9 mouse cellular contexts compared by ENCODE assay signal in genomic region chr5:118353689-118354088, GRCm38 (mm10).
A peak's percentile ranks its signal among the peaks of the same experiment; 100 is the strongest.
DNase-seq lines count a peak whose midpoint lies in the region; ATAC-seq and TF ChIP-seq lines count a peak whose summit lies in the region.
"Had no signal": no experiment of that assay in that cellular context is flagged by ENCODE, and none has a peak within 500 bp of the region (broad histone marks: within the 10 kb centered on the region; RNA-seq: fewer than 3 reads in every experiment).

No protein-coding gene starts in this region.

- no peaks in the 10 kb centered on the region for H3K36me3 ChIP-seq in heart, postnatal 0 days (replicated peaks; ENCODE audit: control insufficient read depth, insufficient read depth, low read length)
- no peaks in the 10 kb centered on the region for H3K36me3 ChIP-seq in heart, embryonic 11.5 days (ENCODE audit: control insufficient read depth, insufficient read depth, low read length)
- H3K36me3 ChIP-seq in stomach, embryonic 14.5 days (ENCODE audit: control insufficient read depth, insufficient read depth, low read length), result no peaks in the 10 kb centered on the region
- H3K36me3 ChIP-seq in stomach, postnatal 0 days (ENCODE audit: control insufficient read depth, insufficient read depth, low read length), result no peaks in the 10 kb centered on the region
- no peaks in the 10 kb centered on the region for H3K36me3 ChIP-seq in embryonic facial prominence, embryonic 15.5 days
- no peaks in the 10 kb centered on the region for H3K36me3 ChIP-seq in thymus, adult 2 months (ENCODE audit: control insufficient read depth, insufficient read depth, low read length)

- H3K27me3 ChIP-seq in heart, postnatal 0 days (ENCODE audit: control insufficient read depth, insufficient read depth, low read length), result no peaks in the 10 kb centered on the region
- H3K27me3 ChIP-seq in heart, embryonic 11.5 days (ENCODE audit: control insufficient read depth, insufficient read depth, low read length), result no peaks in the 10 kb centered on the region
- no peaks in the 10 kb centered on the region for H3K27me3 ChIP-seq in stomach, embryonic 14.5 days (ENCODE audit: control insufficient read depth, insufficient read depth, low read length)
- no peaks in the 10 kb centered on the region for H3K27me3 ChIP-seq in stomach, postnatal 0 days (ENCODE audit: control insufficient read depth, insufficient read depth, low read length)
- no peaks in the 10 kb centered on the region for H3K27me3 ChIP-seq in embryonic facial prominence, embryonic 15.5 days
- H3K27me3 ChIP-seq in thymus, adult 2 months (ENCODE audit: control insufficient read depth, insufficient read depth, low read length), result no peaks in the 10 kb centered on the region

- TF ChIP-seq EP300 in heart, postnatal 0 days (IDR thresholded peaks at IDR 0.05; ENCODE audit: low read depth), result no peak
- TF ChIP-seq EP300 in stomach, postnatal 0 days (optimal IDR thresholded peaks at IDR 0.05), result no peak

- TF ChIP-seq POLR2A in thymus, adult 2 months (IDR thresholded peaks at IDR 0.05; ENCODE audit: control insufficient read depth, extremely low read depth, insufficient read depth, low read length, poor library complexity), result no peak

- peak overlapping the region; percentile 8; the same call in 1 of the 2 replicates for H3K4me2 ChIP-seq in heart, postnatal 0 days (ENCODE audit: low read depth, low read length)
- no peak overlapping the region for H3K4me2 ChIP-seq in heart, embryonic 11.5 days
- no peak overlapping the region for H3K4me2 ChIP-seq in stomach, embryonic 14.5 days (replicated peaks; ENCODE audit: low read depth, low read length)
- no peak overlapping the region for H3K4me2 ChIP-seq in stomach, postnatal 0 days (replicated peaks; ENCODE audit: low read depth)
- peak overlapping the region; percentile 24 for H3K4me2 ChIP-seq in embryonic facial prominence, embryonic 15.5 days (replicated peaks)

- no peak for ATAC-seq in heart, postnatal 0 days (ENCODE audit: insufficient read depth, low read depth)
- no peak for ATAC-seq in heart, embryonic 11.5 days (replicated peaks; ENCODE audit: insufficient number of reproducible peaks, low FRiP score, low TSS enrichment)
- ATAC-seq in stomach, embryonic 14.5 days (ENCODE audit: insufficient number of reproducible peaks, insufficient read depth, low FRiP score, low read depth), result no peak
- no peak for ATAC-seq in stomach, postnatal 0 days (ENCODE audit: low FRiP score, low TSS enrichment)
- ATAC-seq in embryonic facial prominence, embryonic 15.5 days (ENCODE audit: insufficient number of reproducible peaks, low FRiP score, low TSS enrichment, low read depth), result no peak
- ATAC-seq in CD4-positive, CD25-positive, alpha-beta regulatory T cell, adult 4 months, result no peak

- H3K4me1 ChIP-seq in heart, postnatal 0 days (ENCODE audit: control insufficient read depth, insufficient read depth), result peaks cover 10% of the 10 kb centered on the region; the same call in 1 of the 2 replicates
- H3K4me1 ChIP-seq in heart, embryonic 11.5 days (ENCODE audit: control insufficient read depth, insufficient read depth, low read length), result peaks cover 11% of the 10 kb centered on the region; the same call in 1 of the 2 replicates
- peaks cover 8% of the 10 kb centered on the region; the same call in 1 of the 2 replicates for H3K4me1 ChIP-seq in stomach, embryonic 14.5 days (ENCODE audit: control insufficient read depth, insufficient read depth, low read length)
- 0 out of 2 replicates have a peak, but pooled peaks cover 3% of the 10 kb centered on the region for H3K4me1 ChIP-seq in stomach, postnatal 0 days (replicated peaks; ENCODE audit: control insufficient read depth, insufficient read depth)
- peaks cover 35% of the 10 kb centered on the region for H3K4me1 ChIP-seq in embryonic facial prominence, embryonic 15.5 days
- peaks cover 15% of the 10 kb centered on the region for H3K4me1 ChIP-seq in thymus, adult 2 months (replicated peaks; ENCODE audit: control insufficient read depth, insufficient read depth, low read length)

- no peak for TF ChIP-seq CTCF in heart, postnatal 0 days (IDR thresholded peaks at IDR 0.05; ENCODE audit: low read depth)
- no peak for TF ChIP-seq CTCF in stomach, postnatal 0 days (IDR thresholded peaks at IDR 0.05; ENCODE audit: low read depth)
- TF ChIP-seq CTCF in thymus, adult 2 months (IDR thresholded peaks at IDR 0.05; ENCODE audit: borderline replicate concordance, control insufficient read depth, extremely low read depth, insufficient read depth, low read length, poor library complexity), result no peak

- H3K4me3 ChIP-seq in heart, postnatal 0 days (ENCODE audit: low read depth, low read length), result no peak overlapping the region
- H3K4me3 ChIP-seq in heart, embryonic 11.5 days (ENCODE audit: low read depth, low read length), result no peak overlapping the region
- H3K4me3 ChIP-seq in stomach, embryonic 14.5 days (ENCODE audit: low read depth, low read length), result no peak overlapping the region
- no peak overlapping the region for H3K4me3 ChIP-seq in stomach, postnatal 0 days (ENCODE audit: low read depth, low read length)
- no peak overlapping the region for H3K4me3 ChIP-seq in embryonic facial prominence, embryonic 15.5 days (replicated peaks)
- H3K4me3 ChIP-seq in thymus, adult 2 months (ENCODE audit: control insufficient read depth, insufficient read depth, low read length), result no peak overlapping the region

- DNase-seq in heart, postnatal 0 days (ENCODE audit: low spot score), result no peak
- no peak for DNase-seq in stomach, postnatal 0 days (ENCODE audit: low spot score)
- DNase-seq in cerebellum, adult 9-10 months, result no peak
- no peak for DNase-seq in thymus, adult 2 months
- DNase-seq: lung, postnatal 36 days had no signal

- no peaks in the 10 kb centered on the region for H3K9me3 ChIP-seq in heart, postnatal 0 days (replicated peaks; ENCODE audit: control insufficient read depth, low read length)
- H3K9me3 ChIP-seq in heart, embryonic 11.5 days (replicated peaks; ENCODE audit: control insufficient read depth, low read length), result no peaks in the 10 kb centered on the region
- no peaks in the 10 kb centered on the region for H3K9me3 ChIP-seq in stomach, embryonic 14.5 days (ENCODE audit: control insufficient read depth, low read depth, low read length)
- H3K9me3 ChIP-seq in stomach, postnatal 0 days (ENCODE audit: control insufficient read depth, low read length), result no peaks in the 10 kb centered on the region
- H3K9me3 ChIP-seq in embryonic facial prominence, embryonic 15.5 days (replicated peaks), result no peaks in the 10 kb centered on the region

- no peak overlapping the region for H3K9ac ChIP-seq in heart, postnatal 0 days (replicated peaks; ENCODE audit: low read depth, low read length)
- H3K9ac ChIP-seq in heart, embryonic 11.5 days (ENCODE audit: low read depth, low read length), result no peak overlapping the region
- H3K9ac ChIP-seq in stomach, embryonic 14.5 days (replicated peaks; ENCODE audit: low read depth, low read length), result 0 out of 2 replicates have a peak overlapping the region, but pooled peaks have one; percentile 18
- no peak overlapping the region for H3K9ac ChIP-seq in stomach, postnatal 0 days (ENCODE audit: low read length)
- no peak overlapping the region for H3K9ac ChIP-seq in embryonic facial prominence, embryonic 15.5 days

- WGBS in heart, postnatal 0 days, result 43% methylated on average over 9 of the region's 9 CpGs
- WGBS in heart, embryonic 11.5 days (ENCODE audit: insufficient replicate concordance), result 35% methylated on average over 9 of the region's 9 CpGs
- 35% methylated on average over 9 of the region's 9 CpGs for WGBS in stomach, embryonic 14.5 days
- 45% methylated on average over 9 of the region's 9 CpGs for WGBS in stomach, postnatal 0 days
- WGBS in embryonic facial prominence, embryonic 15.5 days, result 7% methylated on average over 9 of the region's 9 CpGs
- WGBS in thymus, adult 2 months, result 41% methylated on average over 9 of the region's 9 CpGs

- no peak overlapping the region for H3K27ac ChIP-seq in heart, postnatal 0 days (ENCODE audit: low read depth)
- no peak overlapping the region for H3K27ac ChIP-seq in heart, embryonic 11.5 days (ENCODE audit: low read depth, low read length)
- H3K27ac ChIP-seq in stomach, embryonic 14.5 days (ENCODE audit: low read length), result no peak overlapping the region; the same call in 1 of the 2 replicates
- no peak overlapping the region for H3K27ac ChIP-seq in stomach, postnatal 0 days (replicated peaks)
- H3K27ac ChIP-seq in embryonic facial prominence, embryonic 15.5 days (replicated peaks), result no peak overlapping the region
- H3K27ac ChIP-seq in thymus, adult 2 months (ENCODE audit: control insufficient read depth, insufficient read depth, low read length), result no peak overlapping the region

Comparison
In these comparisons a context has a peak if more than half of its experiments do, and no peak if none do; other contexts are left out.
1. H3K4me2 ChIP-seq: peak in heart, postnatal 0 days (single experiment) and embryonic facial prominence, embryonic 15.5 days (single experiment); none in heart, embryonic 11.5 days (single experiment), stomach, embryonic 14.5 days (single experiment) and stomach, postnatal 0 days (single experiment).